Mouse (Mus musculus) megakaryocyte, adult 5-6 weeks (primary cell): ENCODE results near the gene Tnfaip8l2. TPM values are rescaled to one million over a fixed set of nuclear protein-coding genes. Genes with fewer than 3 reads are reported as not detected.
A peak's percentile ranks its signal among the peaks of the same experiment; 100 is the strongest.
"Not testable (repeated sequence)": the region's sequence is repeated elsewhere in the genome, so short reads cannot be mapped to it uniquely, and the experiment has no call there.

Experiments used
- ATAC-seq: 2 replicates; pipeline ENCODE4 v1.8.0; 2016; ENCODE audit warnings: mild to moderate bottlenecking, inconsistent platforms; ENCODE audit not compliant: poor library complexity, severe bottlenecking
- total RNA-seq, 2 experiments: library from RNA; stranded (forward) in 1 of 2; stranded (reverse) in 1 of 2; fragments of 153-499, 151-499 nt in 1 of 2; fragments of 221-1000, 200-1000 nt in 1 of 2; gene quantifications; 2 replicates each; pipeline versions ENCODE4 v1.2.3 to v1.2.4; 2015 to 2017

Gene Tnfaip8l2
- total RNA-seq, 2 experiments from 2014 or later: 85.2 to 115 TPM

DNA sequence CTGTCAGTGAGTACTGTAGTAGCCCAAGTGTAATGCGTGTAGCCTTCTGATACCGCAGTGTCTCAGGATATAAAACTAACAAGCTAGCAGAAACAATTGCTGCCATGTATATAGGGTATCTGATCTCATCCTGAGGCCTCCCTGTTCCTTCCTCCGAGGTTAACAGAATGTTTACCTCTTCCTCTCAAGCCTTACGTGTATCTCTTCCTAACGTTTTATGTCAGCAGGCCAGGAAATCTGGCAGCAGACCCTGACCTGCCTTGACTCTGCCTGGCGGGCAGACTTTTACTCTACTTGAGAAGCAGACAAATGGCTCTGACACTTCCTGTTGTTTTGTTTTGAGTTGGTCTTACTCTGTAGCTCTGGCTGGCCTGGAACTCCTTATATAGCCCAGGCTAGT is 20.6 kb downstream of the Tnfaip8l2 start:
- no peak for ATAC-seq

- no peak for ATAC-seq
Observed at GRCm38 (mm10) chr3:95117751-95118150, 24.4 kb downstream of the Tnfaip8l2 start.

DNA sequence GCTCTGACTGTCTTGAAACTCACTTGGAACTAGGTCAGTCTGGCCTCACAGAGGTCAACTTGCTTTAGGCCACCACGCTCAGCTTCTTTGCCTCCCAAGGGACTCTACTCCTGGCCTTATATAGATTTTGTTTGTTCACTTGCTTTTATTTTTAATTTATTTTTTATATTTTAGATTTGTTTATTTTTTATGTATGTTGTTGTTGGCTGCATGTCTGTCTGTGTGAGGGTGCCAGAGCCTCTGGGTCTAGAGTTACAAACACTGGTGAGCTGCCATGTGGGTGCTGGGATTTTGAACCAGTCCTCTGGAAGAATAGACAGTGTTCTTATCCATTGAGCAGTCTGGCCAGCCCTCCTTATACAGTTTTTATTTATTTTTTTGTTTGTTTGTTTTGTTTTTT is 29.4 kb downstream of the Tnfaip8l2 start:
- no peak for ATAC-seq

GRCm38 (mm10) chr3:95110911-95111726 is 31.0 kb downstream of the Tnfaip8l2 start, which contains the start of gene Vps72:
TSS of gene Vps72 (plus strand) at chr3:95111022.
- ATAC-seq: peak; percentile 90

DNA sequence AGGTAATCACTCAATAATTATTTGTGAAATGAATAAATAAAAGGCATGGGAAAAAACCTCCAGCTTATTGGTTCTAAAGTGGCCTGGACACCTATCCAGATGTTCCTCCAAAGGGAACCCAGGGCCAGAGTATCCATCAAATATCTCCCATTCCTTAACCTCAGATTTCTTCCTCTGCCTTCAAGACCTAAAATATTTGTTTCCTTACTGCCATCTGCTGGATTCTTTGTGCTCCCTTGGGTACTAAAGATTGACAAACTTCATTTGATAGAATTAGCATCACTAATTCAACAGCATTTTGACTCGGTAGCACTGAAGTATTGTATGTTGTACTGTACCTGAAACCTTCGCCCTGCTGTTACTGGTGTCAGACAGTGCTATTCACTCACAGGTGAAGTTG is 34.3 kb downstream of the Tnfaip8l2 start:
- no peak for ATAC-seq

DNA sequence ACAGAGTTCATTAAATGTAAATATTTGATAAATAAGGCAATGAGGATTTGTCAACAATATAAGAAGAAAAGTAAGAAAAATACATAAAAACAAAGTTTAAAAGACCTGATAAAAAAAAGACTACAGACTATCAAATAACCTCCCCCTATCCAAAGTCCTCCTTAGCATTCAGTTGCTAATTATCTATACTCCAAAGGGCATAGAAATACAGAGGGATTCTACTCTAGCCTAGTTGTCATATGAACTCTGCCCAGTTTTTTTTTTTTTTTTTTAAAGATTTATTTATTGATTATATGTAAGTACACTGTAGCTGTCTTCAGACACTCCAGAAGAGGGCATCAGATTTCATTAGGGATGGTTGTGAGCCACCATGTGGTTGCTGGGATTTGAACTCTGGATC is 34.9 kb downstream of the Tnfaip8l2 start:
- ATAC-seq: not testable (repeated sequence)

GRCm38 (mm10) chr3:95106338-95107117 is 35.6 kb downstream of the Tnfaip8l2 start, which contains the start of gene Pip5k1a:
TSS of gene Pip5k1a (minus strand) at chr3:95106930.
- peak; percentile 74 for ATAC-seq

DNA sequence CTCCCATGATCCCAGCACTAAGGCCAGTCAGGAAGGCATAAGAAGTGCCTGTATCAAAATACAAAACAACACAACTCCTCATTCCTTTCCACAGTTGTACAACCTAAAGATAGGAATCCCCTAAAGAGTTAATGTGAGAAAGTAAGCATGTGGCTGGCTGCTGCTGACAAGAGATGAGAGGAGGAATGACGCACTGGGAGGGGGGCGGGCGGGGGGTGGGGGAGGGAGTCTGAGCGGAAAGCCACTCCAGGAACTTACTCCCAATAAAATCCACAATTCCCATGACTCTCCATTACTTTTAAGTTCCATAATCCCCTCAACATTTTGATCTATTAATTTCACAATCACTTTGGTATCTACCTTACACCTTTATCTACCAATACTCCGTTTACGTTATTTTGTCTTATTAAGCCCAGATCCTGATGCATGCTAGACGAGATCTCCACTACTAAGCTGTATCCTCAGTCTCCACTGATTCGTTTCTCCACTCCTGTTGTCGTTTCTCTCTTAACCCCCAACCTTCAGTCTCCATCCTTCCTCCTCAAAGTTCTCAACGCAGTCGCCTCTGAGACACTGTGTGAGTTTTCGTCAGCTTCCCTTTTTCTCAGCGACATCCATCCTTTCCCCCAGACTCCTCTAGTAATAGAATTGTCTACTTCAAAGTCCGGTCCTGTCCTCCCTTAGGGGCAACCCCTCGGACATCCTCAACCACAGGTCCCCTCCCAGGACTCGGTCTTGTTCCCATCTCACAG is 36.4 kb downstream of the Tnfaip8l2 start:
- peak; percentile 10; the same call in 1 of the 2 replicates for ATAC-seq

DNA sequence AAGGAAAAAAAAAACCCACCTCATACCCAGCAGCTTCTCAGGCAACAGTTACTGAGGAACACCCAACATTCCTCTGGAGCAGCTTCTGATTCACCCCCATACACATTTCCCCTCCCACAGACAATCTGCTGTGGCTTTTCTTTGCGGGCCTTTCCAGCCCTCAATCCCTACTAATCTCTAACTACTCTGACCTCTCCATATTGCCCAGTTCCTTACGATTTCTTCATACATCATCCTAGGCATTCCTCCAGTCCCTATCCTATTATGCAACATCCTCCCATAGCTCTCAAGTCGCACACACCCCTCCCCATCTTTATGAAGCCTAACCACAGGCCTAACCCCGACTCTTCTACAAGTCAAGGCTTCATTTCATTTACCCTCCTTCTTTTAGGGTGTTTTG is 37.0 kb downstream of the Tnfaip8l2 start:
- no peak for ATAC-seq

GRCm38 (mm10) chr3:95100854-95101253 is 41.3 kb downstream of the Tnfaip8l2 start:
- no peak for ATAC-seq

Other genes with a start within 250 kb of the Tnfaip8l2 start
- 22.8 and 26.8 TPM in 2 replicates for gene Selenbp1, start 209.3 kb downstream of the Tnfaip8l2 start, total RNA-seq (2015)
- gene Selenbp1, start 209.3 kb downstream of the Tnfaip8l2 start, total RNA-seq (2017): 25.2 and 27.9 TPM in 2 replicates
- gene Rfx5, start 188.3 kb downstream of the Tnfaip8l2 start, total RNA-seq (2015): 7.0 and 9.1 TPM in 2 replicates
- gene Rfx5, start 188.3 kb downstream of the Tnfaip8l2 start, total RNA-seq (2017): 8.7 and 10.2 TPM in 2 replicates
- 22.2 and 31.4 TPM in 2 replicates for gene Pi4kb, start 167.6 kb downstream of the Tnfaip8l2 start, total RNA-seq (2015)
- gene Pi4kb, start 167.6 kb downstream of the Tnfaip8l2 start, total RNA-seq (2017): 17.9 and 21.4 TPM in 2 replicates
- gene Zfp687, start 126.9 kb downstream of the Tnfaip8l2 start, total RNA-seq (2015): 10.0 and 15.7 TPM in 2 replicates
- 11.7 and 39.5 TPM in 2 replicates for gene Zfp687, start 126.9 kb downstream of the Tnfaip8l2 start, total RNA-seq (2017)
- gene Psmd4, start 99.7 kb downstream of the Tnfaip8l2 start, total RNA-seq (2015): 80.0 and 91.9 TPM in 2 replicates
- gene Psmd4, start 99.7 kb downstream of the Tnfaip8l2 start, total RNA-seq (2017): 224 and 226 TPM in 2 replicates
- 9.7 and 15.8 TPM in 2 replicates for gene Pip5k1a, start 35.4 kb downstream of the Tnfaip8l2 start, total RNA-seq (2015)
- 12.4 and 14.5 TPM in 2 replicates for gene Pip5k1a, start 35.4 kb downstream of the Tnfaip8l2 start, total RNA-seq (2017)
- gene Vps72, start 31.3 kb downstream of the Tnfaip8l2 start, total RNA-seq (2015): 33.6 and 37.3 TPM in 2 replicates
- gene Vps72, start 31.3 kb downstream of the Tnfaip8l2 start, total RNA-seq (2017): 74.0 and 77.3 TPM in 2 replicates
- 1.1 and 4.4 TPM in 2 replicates for gene Tmod4, start 17.9 kb downstream of the Tnfaip8l2 start, total RNA-seq (2015)
- gene Tmod4, start 17.9 kb downstream of the Tnfaip8l2 start, total RNA-seq (2017): not detected in 2 replicates
- gene Scnm1, start 8.3 kb downstream of the Tnfaip8l2 start, total RNA-seq (2015): 51.3 and 61.3 TPM in 2 replicates
- gene Scnm1, start 8.3 kb downstream of the Tnfaip8l2 start, total RNA-seq (2017): 68.0 and 72.8 TPM in 2 replicates
- 3.3 and 3.8 TPM in 2 replicates for gene Lysmd1, start 8.3 kb downstream of the Tnfaip8l2 start, total RNA-seq (2015)
- gene Lysmd1, start 8.3 kb downstream of the Tnfaip8l2 start, total RNA-seq (2017): 4.4 and 5.0 TPM in 2 replicates
- 0.04 TPM in 1 of 2 replicates, not detected in the other for gene Sema6c, start 18.1 kb upstream of the Tnfaip8l2 start, total RNA-seq (2015)
- gene Sema6c, start 18.1 kb upstream of the Tnfaip8l2 start, total RNA-seq (2017): not detected in 2 replicates
- 37.6 and 39.3 TPM in 2 replicates for gene Gabpb2, start 75.6 kb upstream of the Tnfaip8l2 start, total RNA-seq (2015)
- gene Gabpb2, start 75.6 kb upstream of the Tnfaip8l2 start, total RNA-seq (2017): 64.2 and 73.3 TPM in 2 replicates
- 131 and 142 TPM in 2 replicates for gene Cdc42se1, start 86.4 kb upstream of the Tnfaip8l2 start, total RNA-seq (2015)
- 151 TPM in 2 replicates for gene Cdc42se1, start 86.4 kb upstream of the Tnfaip8l2 start, total RNA-seq (2017)
- gene Mllt11, start 89.8 kb upstream of the Tnfaip8l2 start, total RNA-seq (2015): 3.3 and 6.1 TPM in 2 replicates
- 2.8 and 7.3 TPM in 2 replicates for gene Mllt11, start 89.8 kb upstream of the Tnfaip8l2 start, total RNA-seq (2017)
- gene Gm128, start 99.2 kb upstream of the Tnfaip8l2 start, total RNA-seq (2015): 0.16 and 0.21 TPM in 2 replicates
- gene Gm128, start 99.2 kb upstream of the Tnfaip8l2 start, total RNA-seq (2017): not detected in 2 replicates
- gene Bnipl, start 108.8 kb upstream of the Tnfaip8l2 start, total RNA-seq (2015): not detected in 2 replicates
- gene Bnipl, start 108.8 kb upstream of the Tnfaip8l2 start, total RNA-seq (2017): not detected in 2 replicates
- 49.5 and 55.2 TPM in 2 replicates for gene Mindy1, start 139.0 kb upstream of the Tnfaip8l2 start, total RNA-seq (2015)
- 44.0 and 54.1 TPM in 2 replicates for gene Mindy1, start 139.0 kb upstream of the Tnfaip8l2 start, total RNA-seq (2017)
- 12.4 and 14.5 TPM in 2 replicates for gene Prune1, start 139.7 kb upstream of the Tnfaip8l2 start, total RNA-seq (2015)
- 7.8 and 10.2 TPM in 2 replicates for gene Prune1, start 139.7 kb upstream of the Tnfaip8l2 start, total RNA-seq (2017)
- 3.0 and 3.8 TPM in 2 replicates for gene Anxa9, start 164.8 kb upstream of the Tnfaip8l2 start, total RNA-seq (2015)
- 1.9 and 2.4 TPM in 2 replicates for gene Anxa9, start 164.8 kb upstream of the Tnfaip8l2 start, total RNA-seq (2017)
- gene Cers2, start 172.4 kb upstream of the Tnfaip8l2 start, total RNA-seq (2015): 184 and 191 TPM in 2 replicates
- gene Cers2, start 172.4 kb upstream of the Tnfaip8l2 start, total RNA-seq (2017): 86.0 and 107 TPM in 2 replicates
- gene Setdb1, start 214.8 kb upstream of the Tnfaip8l2 start, total RNA-seq (2015): 20.5 and 21.2 TPM in 2 replicates
- gene Setdb1, start 214.8 kb upstream of the Tnfaip8l2 start, total RNA-seq (2017): 22.4 and 23.8 TPM in 2 replicates